Mouse (Mus musculus) ES-E14 (cell line): ENCODE data around the gene Prg4.

Experiments
- CHD2 ChIP-seq: IDR thresholded peaks from 2 replicates; pipeline ENCODE4 v1.6.1; 2014; ENCODE audit warnings: mild to moderate bottlenecking, low read depth, low read length, inconsistent platforms
- HCFC1 ChIP-seq: IDR thresholded peaks from 2 replicates; pipeline ENCODE4 v1.6.1; 2012; ENCODE audit warnings: low read length, inconsistent platforms, borderline replicate concordance; ENCODE audit not compliant: insufficient read depth
- MAFK ChIP-seq: IDR thresholded peaks from 2 replicates; pipeline ENCODE4 v1.6.1; 2014; ENCODE audit warnings: mild to moderate bottlenecking, low read depth, low read length, inconsistent platforms; ENCODE audit not compliant: insufficient read depth
- ZC3H11A ChIP-seq: IDR thresholded peaks from 2 replicates; pipeline ENCODE4 v1.6.1; 2012; ENCODE audit warnings: low read depth, mild to moderate bottlenecking, inconsistent platforms, low read length, borderline replicate concordance
- ZNF384 ChIP-seq: IDR thresholded peaks from 2 replicates; pipeline ENCODE4 v1.6.1; 2012; ENCODE audit warnings: low read depth, low read length, inconsistent platforms

GRCm38 (mm10) chr1:150498177-150498576, 32.2 kb upstream of the Prg4 start:
- TF ChIP-seq MAFK (no peak), ZNF384 (no peak), ZC3H11A (no peak), CHD2 (no peak), HCFC1 (no peak)
